Mouse (Mus musculus): ENCODE measurements at regions not wholly inside any gene's neighbourhood (a gene's known extent, or its start where the extent isn't known, plus 50 kb on each side); places are given as distances from the start of the nearest gene placed in this dataset.

GRCm38 (mm10) chr9:118204456-118204855 is 54.5 kb upstream of the Cmc1 start:
- Histone ChIP-seq H3K4me2 (no peak overlapping the region), H3K9ac (ENCODE audit: low read length) (no peak overlapping the region), H3K36me3 (ENCODE audit: control insufficient read depth, insufficient read depth, low read length) (no peaks in the 10 kb centered on the region), H3K27ac (ENCODE audit: low read depth, low read length) (no peak overlapping the region), H3K4me1 (ENCODE audit: control insufficient read depth, insufficient read depth, low read length) (no peaks in the 10 kb centered on the region), H3K4me3 (ENCODE audit: low read depth, low read length) (no peak overlapping the region), H3K27me3 (ENCODE audit: control insufficient read depth, insufficient read depth, low read length) (no peaks in the 10 kb centered on the region), H3K9me3 (ENCODE audit: control insufficient read depth, low read length) (no peaks in the 10 kb centered on the region)
- DNase-seq (ENCODE audit: low spot score, missing footprints): no peak
- WGBS: 87% methylated on average over 9 of the region's 9 CpGs
- ATAC-seq (ENCODE audit: low FRiP score): no peak

- Histone ChIP-seq H3K9me3 (ENCODE audit: control insufficient read depth, low read length) (no peaks in the 10 kb centered on the region), H3K9ac (ENCODE audit: low read length) (no peak overlapping the region), H3K4me2 (no peak overlapping the region), H3K36me3 (ENCODE audit: control insufficient read depth, insufficient read depth, low read length) (no peaks in the 10 kb centered on the region), H3K27ac (ENCODE audit: low read depth, low read length) (no peak overlapping the region), H3K4me3 (ENCODE audit: low read depth, low read length) (no peak overlapping the region), H3K4me1 (ENCODE audit: control insufficient read depth, insufficient read depth, low read length) (no peaks in the 10 kb centered on the region), H3K27me3 (ENCODE audit: control insufficient read depth, insufficient read depth, low read length) (no peaks in the 10 kb centered on the region)
- ATAC-seq (ENCODE audit: low FRiP score): no peak
- no peak for DNase-seq (ENCODE audit: low spot score, missing footprints)
- 87% methylated on average over 7 of the region's 7 CpGs for WGBS
These were observed 56.5 kb upstream of the Cmc1 start for GRCm38 (mm10) chr9:118206483-118206882.

GRCm38 (mm10) chr9:118219696-118220095 is 69.7 kb upstream of the Cmc1 start:
- no peaks in the 10 kb centered on the region for H3K27me3 ChIP-seq (ENCODE audit: control insufficient read depth, insufficient read depth, low read length)
- H3K36me3 ChIP-seq (ENCODE audit: control insufficient read depth, insufficient read depth, low read length): no peaks in the 10 kb centered on the region
- no peak overlapping the region for H3K9ac ChIP-seq (ENCODE audit: low read length)
- ATAC-seq (ENCODE audit: low FRiP score) (no peak), DNase-seq (ENCODE audit: low spot score, missing footprints) (no peak)
- H3K4me3 ChIP-seq (ENCODE audit: low read depth, low read length): no peak overlapping the region
- H3K4me2 ChIP-seq: no peak overlapping the region
- WGBS: 92% methylated on average over 5 of the region's 5 CpGs
- no peak overlapping the region for H3K27ac ChIP-seq (ENCODE audit: low read depth, low read length)
- H3K9me3 ChIP-seq (ENCODE audit: control insufficient read depth, low read length): no peaks in the 10 kb centered on the region; the same call in 1 of the 2 replicates
- H3K4me1 ChIP-seq (ENCODE audit: control insufficient read depth, insufficient read depth, low read length): no peaks in the 10 kb centered on the region

- H3K4me1 ChIP-seq (ENCODE audit: control insufficient read depth, insufficient read depth, low read length): no peaks in the 10 kb centered on the region
- H3K36me3 ChIP-seq (ENCODE audit: control insufficient read depth, insufficient read depth, low read length): no peaks in the 10 kb centered on the region
- H3K27ac ChIP-seq (ENCODE audit: low read depth, low read length): no peak overlapping the region
- H3K4me3 ChIP-seq (ENCODE audit: low read depth, low read length): no peak overlapping the region
- H3K9ac ChIP-seq (ENCODE audit: low read length): no peak overlapping the region
- DNase-seq (ENCODE audit: low spot score, missing footprints) (no peak), ATAC-seq (ENCODE audit: low FRiP score) (no peak)
- H3K4me2 ChIP-seq: no peak overlapping the region
- WGBS: 86% methylated on average over 14 of the region's 14 CpGs
- H3K9me3 ChIP-seq (ENCODE audit: control insufficient read depth, low read length): no peaks in the 10 kb centered on the region
- H3K27me3 ChIP-seq (ENCODE audit: control insufficient read depth, insufficient read depth, low read length): no peaks in the 10 kb centered on the region
These were observed 71.2 kb upstream of the Cmc1 start for GRCm38 (mm10) chr9:118221186-118221585.

GRCm38 (mm10) chr9:118227401-118228061 is 77.6 kb upstream of the Cmc1 start:
- ATAC-seq (ENCODE audit: low FRiP score) (0 out of 2 replicates have a peak, but pooled peaks have one; percentile 52), DNase-seq (ENCODE audit: low spot score, missing footprints) (no peak)
- H3K9ac ChIP-seq (ENCODE audit: low read length): no peak overlapping the region
- no peak overlapping the region for H3K27ac ChIP-seq (ENCODE audit: low read depth, low read length)
- H3K4me2 ChIP-seq: no peak overlapping the region
- H3K9me3 ChIP-seq (ENCODE audit: control insufficient read depth, low read length): no peaks in the 10 kb centered on the region
- no peaks in the 10 kb centered on the region for H3K36me3 ChIP-seq (ENCODE audit: control insufficient read depth, insufficient read depth, low read length)
- H3K27me3 ChIP-seq (ENCODE audit: control insufficient read depth, insufficient read depth, low read length): no peaks in the 10 kb centered on the region
- H3K4me1 ChIP-seq (ENCODE audit: control insufficient read depth, insufficient read depth, low read length): no peaks in the 10 kb centered on the region
- H3K4me3 ChIP-seq (ENCODE audit: low read depth, low read length): no peak overlapping the region
- 65% methylated on average over 23 of the region's 23 CpGs for WGBS

- Histone ChIP-seq H3K9me3 (ENCODE audit: control insufficient read depth, low read length) (no peaks in the 10 kb centered on the region), H3K4me2 (no peak overlapping the region), H3K27me3 (ENCODE audit: control insufficient read depth, insufficient read depth, low read length) (no peaks in the 10 kb centered on the region), H3K27ac (ENCODE audit: low read depth, low read length) (no peak overlapping the region), H3K36me3 (ENCODE audit: control insufficient read depth, insufficient read depth, low read length) (no peaks in the 10 kb centered on the region), H3K4me1 (ENCODE audit: control insufficient read depth, insufficient read depth, low read length) (no peaks in the 10 kb centered on the region), H3K9ac (ENCODE audit: low read length) (no peak overlapping the region), H3K4me3 (ENCODE audit: low read depth, low read length) (no peak overlapping the region)
- no peak for ATAC-seq (ENCODE audit: low FRiP score)
- no peak for DNase-seq (ENCODE audit: low spot score, missing footprints)
- WGBS: 64% methylated on average over 19 of the region's 19 CpGs
These were observed 78.9 kb upstream of the Cmc1 start for GRCm38 (mm10) chr9:118228691-118229427.

GRCm38 (mm10) chr9:118240711-118241110 is 90.7 kb upstream of the Cmc1 start:
- H3K9ac ChIP-seq (ENCODE audit: low read length): no peak overlapping the region
- DNase-seq (ENCODE audit: low spot score, missing footprints): no peak
- WGBS: 80% methylated on average over 4 of the region's 4 CpGs
- no peak overlapping the region for H3K4me2 ChIP-seq
- H3K27me3 ChIP-seq (ENCODE audit: control insufficient read depth, insufficient read depth, low read length): no peaks in the 10 kb centered on the region
- no peak for ATAC-seq (ENCODE audit: low FRiP score)
- H3K36me3 ChIP-seq (ENCODE audit: control insufficient read depth, insufficient read depth, low read length): no peaks in the 10 kb centered on the region
- H3K27ac ChIP-seq (ENCODE audit: low read depth, low read length): no peak overlapping the region
- H3K4me1 ChIP-seq (ENCODE audit: control insufficient read depth, insufficient read depth, low read length): no peaks in the 10 kb centered on the region
- H3K9me3 ChIP-seq (ENCODE audit: control insufficient read depth, low read length): no peaks in the 10 kb centered on the region
- H3K4me3 ChIP-seq (ENCODE audit: low read depth, low read length): no peak overlapping the region

GRCm38 (mm10) chr9:118246820-118247628 is 97.0 kb upstream of the Cmc1 start:
- 63% methylated on average over 15 of the region's 15 CpGs for WGBS
- peaks cover 3% of the 10 kb centered on the region for H3K27me3 ChIP-seq (ENCODE audit: control insufficient read depth, insufficient read depth, low read length)
- no peak overlapping the region for H3K4me3 ChIP-seq (ENCODE audit: low read depth, low read length)
- ATAC-seq (ENCODE audit: low FRiP score): no peak
- no peaks in the 10 kb centered on the region for H3K4me1 ChIP-seq (ENCODE audit: control insufficient read depth, insufficient read depth, low read length)
- no peak for DNase-seq (ENCODE audit: low spot score, missing footprints)
- no peak overlapping the region for H3K9ac ChIP-seq (ENCODE audit: low read length)
- no peak overlapping the region for H3K4me2 ChIP-seq
- H3K36me3 ChIP-seq (ENCODE audit: control insufficient read depth, insufficient read depth, low read length): no peaks in the 10 kb centered on the region
- H3K27ac ChIP-seq (ENCODE audit: low read depth, low read length): no peak overlapping the region
- no peaks in the 10 kb centered on the region for H3K9me3 ChIP-seq (ENCODE audit: control insufficient read depth, low read length)

- Histone ChIP-seq H3K4me2 (no peak overlapping the region), H3K36me3 (ENCODE audit: control insufficient read depth, insufficient read depth, low read length) (no peaks in the 10 kb centered on the region), H3K4me1 (ENCODE audit: control insufficient read depth, insufficient read depth, low read length) (peaks cover 8% of the 10 kb centered on the region; the same call in 1 of the 2 replicates), H3K9ac (ENCODE audit: low read length) (no peak overlapping the region), H3K4me3 (ENCODE audit: low read depth, low read length) (no peak overlapping the region), H3K9me3 (ENCODE audit: control insufficient read depth, low read length) (no peaks in the 10 kb centered on the region), H3K27ac (ENCODE audit: low read depth, low read length) (no peak overlapping the region), H3K27me3 (ENCODE audit: control insufficient read depth, insufficient read depth, low read length) (peaks cover 7% of the 10 kb centered on the region)
- ATAC-seq (ENCODE audit: low FRiP score): no peak
- DNase-seq (ENCODE audit: low spot score, missing footprints): no peak
These were observed 103.9 kb upstream of the Cmc1 start for GRCm38 (mm10) chr9:118253829-118254228.

All from midbrain, embryonic 11.5 days (tissue).